Mouse (Mus musculus) intestine, embryonic 15.5 days (tissue): ENCODE measurements around the gene Pitx2. TPM values are rescaled to one million over a fixed set of nuclear protein-coding genes. Genes with fewer than 3 reads are reported as not detected.

Experiments used
- ATAC-seq: fragments of 200-750 bp; cut with Nextera tagmentation; 2 replicates; pipeline ENCODE4 v1.8.0; 2017; ENCODE audit warnings: moderate TSS enrichment, moderate library complexity
- H3K27ac ChIP-seq: fragments of 300-500 bp; sonication (generic); 2 replicates; pipeline ENCODE4 v1.5.1; 2015; ENCODE audit warnings: mild to moderate bottlenecking, inconsistent platforms
- H3K27me3 ChIP-seq: fragments of 300-500 bp; sonication (generic); replicated peaks from 2 replicates; pipeline ENCODE4 v1.6.1; 2015; ENCODE audit warnings: inconsistent platforms
- H3K36me3 ChIP-seq: fragments of 300-500 bp; sonication (generic); 2 replicates; pipeline ENCODE4 v1.6.1; 2015; ENCODE audit warnings: inconsistent platforms
- H3K4me1 ChIP-seq: fragments of 300-500 bp; sonication (generic); replicated peaks from 2 replicates; pipeline ENCODE4 v1.6.1; 2015; ENCODE audit warnings: inconsistent platforms
- H3K4me2 ChIP-seq: fragments of 300-500 bp; sonication (generic); replicated peaks from 2 replicates; pipeline ENCODE4 v1.6.1; 2015; ENCODE audit warnings: mild to moderate bottlenecking, inconsistent platforms
- H3K4me3 ChIP-seq: fragments of 300-500 bp; sonication (generic); replicated peaks from 2 replicates; pipeline ENCODE4 v1.5.1; 2015; ENCODE audit warnings: inconsistent platforms
- H3K9ac ChIP-seq: fragments of 300-500 bp; sonication (generic); 2 replicates; pipeline ENCODE4 v1.6.1; 2015; ENCODE audit warnings: inconsistent platforms
- H3K9me3 ChIP-seq: fragments of 300-500 bp; sonication (generic); 2 replicates; pipeline ENCODE4 v1.6.1; 2016; ENCODE audit warnings: inconsistent platforms
- WGBS: fragments of 180-500 bp; shearing (Covaris S2); methylation state at CpG from one replicate; pipeline ENCODE4 v1.1.7; 2015; 5-methylcytosine and 5-hydroxymethylcytosine counted together
- polyA plus RNA-seq: library from polyadenylated mRNA; unstranded; fragments of >200 nt; fragmentation: Nextera tagmentation; extraction: Ambion mirVana; gene quantifications from 2 replicates; pipeline ENCODE4 v1.2.1, GENCODE M21; 2015

The Pitx2 gene
- polyA plus RNA-seq, 1 experiment from 2014 or later, result 45.2 TPM

GRCm38 (mm10) chr3:129204441-129205313 lies 5.0 kb downstream of the Pitx2 start:
- H3K4me1 ChIP-seq, result peaks cover 14% of the 10 kb centered on the region
- WGBS, result 2% methylated on average over 48 of the region's 48 CpGs
- peak; percentile 92 for ATAC-seq
- no peak overlapping the region for H3K27ac ChIP-seq
- H3K9ac ChIP-seq, result peak overlapping the region; percentile 38
- H3K9me3 ChIP-seq, result no peaks in the 10 kb centered on the region
- H3K36me3 ChIP-seq, result no peaks in the 10 kb centered on the region
- peak overlapping the region; percentile 91 for H3K4me2 ChIP-seq
- peak overlapping the region; percentile 43 for H3K4me3 ChIP-seq
- H3K27me3 ChIP-seq, result peaks cover 60% of the 10 kb centered on the region

- no peak overlapping the region for H3K27ac ChIP-seq
- no peak overlapping the region for H3K4me3 ChIP-seq
- no peak for ATAC-seq
- H3K36me3 ChIP-seq, result no peaks in the 10 kb centered on the region
- H3K4me1 ChIP-seq, result peaks cover 10% of the 10 kb centered on the region
- no peaks in the 10 kb centered on the region for H3K9me3 ChIP-seq
- 21% methylated on average over 18 of the region's 18 CpGs for WGBS
- H3K9ac ChIP-seq, result no peak overlapping the region
- H3K27me3 ChIP-seq, result peaks cover 62% of the 10 kb centered on the region
- H3K4me2 ChIP-seq, result no peak overlapping the region
Observed at GRCm38 (mm10) chr3:129205481-129206175, 6.0 kb downstream of the Pitx2 start.

GRCm38 (mm10) chr3:129206776-129207175 lies 7.1 kb downstream of the Pitx2 start:
- no peak overlapping the region for H3K4me3 ChIP-seq
- 33% methylated on average over 13 of the region's 13 CpGs for WGBS
- no peak overlapping the region for H3K4me2 ChIP-seq
- H3K36me3 ChIP-seq, result no peaks in the 10 kb centered on the region
- peaks cover 64% of the 10 kb centered on the region for H3K27me3 ChIP-seq
- no peaks in the 10 kb centered on the region for H3K9me3 ChIP-seq
- H3K9ac ChIP-seq, result no peak overlapping the region
- no peak for ATAC-seq
- no peak overlapping the region for H3K27ac ChIP-seq
- H3K4me1 ChIP-seq, result peaks cover 10% of the 10 kb centered on the region

GRCm38 (mm10) chr3:129207231-129208030 lies 7.8 kb downstream of the Pitx2 start:
- Histone ChIP-seq H3K27me3 (peaks cover 63% of the 10 kb centered on the region), H3K9ac (no peak overlapping the region), H3K27ac (no peak overlapping the region), H3K36me3 (no peaks in the 10 kb centered on the region), H3K4me1 (peaks cover 10% of the 10 kb centered on the region), H3K4me3 (no peak overlapping the region), H3K9me3 (no peaks in the 10 kb centered on the region), H3K4me2 (no peak overlapping the region)
- 37% methylated on average over 24 of the region's 24 CpGs for WGBS
- no peak for ATAC-seq

- 41% methylated on average over 7 of the region's 7 CpGs for WGBS
- Histone ChIP-seq H3K36me3 (no peaks in the 10 kb centered on the region), H3K4me3 (no peak overlapping the region), H3K27ac (no peak overlapping the region), H3K9ac (no peak overlapping the region), H3K4me1 (peaks cover 7% of the 10 kb centered on the region), H3K4me2 (no peak overlapping the region), H3K27me3 (peaks cover 62% of the 10 kb centered on the region), H3K9me3 (no peaks in the 10 kb centered on the region)
- ATAC-seq, result no peak
Observed at GRCm38 (mm10) chr3:129208031-129208380, 8.3 kb downstream of the Pitx2 start.

- Histone ChIP-seq H3K9ac (no peak overlapping the region), H3K27ac (no peak overlapping the region), H3K4me3 (no peak overlapping the region), H3K9me3 (no peaks in the 10 kb centered on the region), H3K36me3 (no peaks in the 10 kb centered on the region), H3K4me2 (no peak overlapping the region), H3K27me3 (peaks cover 60% of the 10 kb centered on the region), H3K4me1 (peaks cover 4% of the 10 kb centered on the region)
- WGBS, result 47% methylated on average over 10 of the region's 10 CpGs
- ATAC-seq, result no peak
Observed at GRCm38 (mm10) chr3:129208421-129208820, 8.7 kb downstream of the Pitx2 start.

GRCm38 (mm10) chr3:129209266-129209665 lies 9.6 kb downstream of the Pitx2 start:
- no peak for ATAC-seq
- 34% methylated on average over 4 of the region's 4 CpGs for WGBS

GRCm38 (mm10) chr3:129209771-129210170 lies 10.1 kb downstream of the Pitx2 start:
- Histone ChIP-seq H3K27me3 (peaks cover 52% of the 10 kb centered on the region), H3K4me3 (no peak overlapping the region), H3K27ac (no peak overlapping the region), H3K9me3 (no peaks in the 10 kb centered on the region), H3K36me3 (no peaks in the 10 kb centered on the region), H3K4me1 (peaks cover 2% of the 10 kb centered on the region), H3K9ac (no peak overlapping the region), H3K4me2 (no peak overlapping the region)
- no peak for ATAC-seq
- WGBS, result 34% methylated on average over 4 of the region's 4 CpGs

More at GRCm38 (mm10) chr3:129209266-129209665, 9.6 kb downstream of the Pitx2 start:
- Histone ChIP-seq H3K27me3 (peaks cover 56% of the 10 kb centered on the region), H3K4me1 (peaks cover 3% of the 10 kb centered on the region), H3K36me3 (no peaks in the 10 kb centered on the region), H3K4me2 (no peak overlapping the region), H3K9ac (no peak overlapping the region), H3K27ac (no peak overlapping the region), H3K9me3 (no peaks in the 10 kb centered on the region), H3K4me3 (no peak overlapping the region)

- ATAC-seq, result no peak
- Histone ChIP-seq H3K36me3 (no peaks in the 10 kb centered on the region), H3K4me1 (peaks cover 2% of the 10 kb centered on the region; the same call in 1 of the 2 replicates), H3K4me2 (peak overlapping the region; percentile 93; the same call in 1 of the 2 replicates), H3K27me3 (peaks cover 48% of the 10 kb centered on the region), H3K9ac (no peak overlapping the region), H3K9me3 (no peaks in the 10 kb centered on the region), H3K27ac (no peak overlapping the region), H3K4me3 (no peak overlapping the region)
- 4% methylated on average over 7 of the region's 7 CpGs for WGBS
Observed at GRCm38 (mm10) chr3:129212038-129212645, 12.5 kb downstream of the Pitx2 start.

- peaks cover 44% of the 10 kb centered on the region for H3K27me3 ChIP-seq
Observed at GRCm38 (mm10) chr3:129212807-129213206, 13.1 kb downstream of the Pitx2 start.

GRCm38 (mm10) chr3:129213633-129214145 lies 14.0 kb downstream of the Pitx2 start:
- Histone ChIP-seq H3K36me3 (no peaks in the 10 kb centered on the region), H3K9ac (peak overlapping the region; percentile 43), H3K4me1 (peaks cover 2% of the 10 kb centered on the region; the same call in 1 of the 2 replicates), H3K4me2 (peak overlapping the region; percentile 93), H3K9me3 (no peaks in the 10 kb centered on the region), H3K27me3 (peaks cover 42% of the 10 kb centered on the region), H3K4me3 (peak overlapping the region; percentile 64), H3K27ac (peak overlapping the region; percentile 89)
- ATAC-seq, result peak; percentile 95
- WGBS, result under 1% methylated on average over 39 of the region's 39 CpGs

More at GRCm38 (mm10) chr3:129212807-129213206, 13.1 kb downstream of the Pitx2 start:
- H3K4me1 ChIP-seq, result peaks cover 2% of the 10 kb centered on the region; the same call in 1 of the 2 replicates
- no peak overlapping the region for H3K27ac ChIP-seq
- H3K4me3 ChIP-seq, result 0 out of 2 replicates have a peak overlapping the region, but pooled peaks have one; percentile 64
- H3K9me3 ChIP-seq, result no peaks in the 10 kb centered on the region
- no peaks in the 10 kb centered on the region for H3K36me3 ChIP-seq
- ATAC-seq, result no peak
- WGBS, result 14% methylated on average over 11 of the region's 11 CpGs
- H3K4me2 ChIP-seq, result peak overlapping the region; percentile 93
- H3K9ac ChIP-seq, result no peak overlapping the region
